39 mouse cellular contexts compared by ENCODE assay signal in genomic region chr11:50352177-50352576, GRCm38 (mm10). TPM values are rescaled to one million over a fixed set of nuclear protein-coding genes. Genes with fewer than 3 reads are reported as not detected.
"Had no signal": no experiment of that assay in that cellular context is flagged by ENCODE, and none has a peak within 500 bp of the region (broad histone marks: within the 10 kb centered on the region; RNA-seq: fewer than 3 reads in every experiment).

No protein-coding gene starts in this region.

- ATAC-seq: hindbrain, embryonic 16.5 days; inflammation-experienced regulatory T-cells, adult 6 months; liver, embryonic 12.5 days had no signal

- H3K27me3 ChIP-seq: heart, embryonic 12.5 days; hindbrain, embryonic 12.5 days; kidney, embryonic 15.5 days; limb, embryonic 13.5 days; limb, embryonic 15.5 days; liver, embryonic 12.5 days had no signal

- H3K9ac ChIP-seq: heart, embryonic 12.5 days; hindbrain, embryonic 12.5 days; hindbrain, embryonic 14.5 days; kidney, embryonic 15.5 days; limb, embryonic 13.5 days; limb, embryonic 15.5 days; liver, embryonic 12.5 days; liver, embryonic 14.5 days had no signal

- H3K36me3 ChIP-seq: heart, embryonic 10.5 days; heart, embryonic 12.5 days; hindbrain, embryonic 10.5 days; hindbrain, embryonic 12.5 days; kidney, embryonic 15.5 days; limb, embryonic 13.5 days; limb, embryonic 15.5 days; liver, embryonic 12.5 days had no signal

- H3K4me2 ChIP-seq: heart, embryonic 12.5 days; hindbrain, embryonic 12.5 days; hindbrain, embryonic 14.5 days; kidney, embryonic 15.5 days; limb, embryonic 13.5 days; limb, embryonic 15.5 days; liver, embryonic 12.5 days had no signal

- H3K4me3 ChIP-seq: gastrocnemius, adult 2 months; heart, embryonic 10.5 days; heart, embryonic 12.5 days; hindbrain, embryonic 10.5 days; hindbrain, embryonic 12.5 days; kidney, embryonic 15.5 days; layer of hippocampus, adult 2 months; limb, embryonic 13.5 days; limb, embryonic 15.5 days; liver, embryonic 12.5 days had no signal

- H3K9me3 ChIP-seq: heart, embryonic 10.5 days; hindbrain, embryonic 10.5 days; hindbrain, embryonic 12.5 days; kidney, embryonic 15.5 days; limb, embryonic 13.5 days; limb, embryonic 15.5 days; liver, embryonic 12.5 days had no signal

- H3K27ac ChIP-seq: gastrocnemius, adult 2 months; heart, embryonic 10.5 days; hindbrain, embryonic 10.5 days; hindbrain, embryonic 12.5 days; hindbrain, embryonic 14.5 days; kidney, embryonic 15.5 days; kidney, postnatal 0 days; layer of hippocampus, adult 2 months; limb, embryonic 13.5 days; limb, embryonic 15.5 days; liver, embryonic 12.5 days; liver, embryonic 14.5 days had no signal

- DNase-seq: gastrocnemius, adult 2 months; gastrocnemius, postnatal 10 days; gastrocnemius, postnatal 25 days; heart, adult 18-20 months; heart, postnatal 10 days; heart, postnatal 4 days; kidney, adult 11 months; kidney, adult 2 months; kidney, adult 9 months; kidney, postnatal 14 days; kidney, postnatal 36 days; layer of hippocampus, adult 9-11 months; layer of hippocampus, postnatal 36 days; left cerebral cortex, postnatal 4 days had no signal

- H3K4me1 ChIP-seq: heart, embryonic 10.5 days; heart, embryonic 12.5 days; hindbrain, embryonic 10.5 days; hindbrain, embryonic 12.5 days; limb, embryonic 13.5 days; limb, embryonic 15.5 days had no signal

RNA-seq across cellular contexts. Expression of gene Cby3, which starts 2.1 kb away (rescaled TPM):
- total RNA-seq: gastrocnemius, adult 2 months; gastrocnemius, postnatal 10 days; gastrocnemius, postnatal 25 days; gastrocnemius, postnatal 4 days; granulocyte monocyte progenitor cell, adult 5-6 weeks; heart, adult 18-20 months; heart, adult 8-10 months; heart, postnatal 10 days; heart, postnatal 25 days; heart, postnatal 4 days; layer of hippocampus, postnatal 14 days; layer of hippocampus, postnatal 36 days; left cerebral cortex, adult 8-10 months; left cerebral cortex, postnatal 10 days; left cerebral cortex, postnatal 4 days; liver, adult 2 months had no signal
- polyA plus RNA-seq: heart, embryonic 14.5 days; heart, embryonic 16.5 days; inflammation-experienced regulatory T-cells, adult 6 months; limb, embryonic 11.5 days; liver, adult 2 months; liver, embryonic 14.5 days had no signal
